ENCODE assay signal across 14 mouse cellular contexts in the genomic region with DNA sequence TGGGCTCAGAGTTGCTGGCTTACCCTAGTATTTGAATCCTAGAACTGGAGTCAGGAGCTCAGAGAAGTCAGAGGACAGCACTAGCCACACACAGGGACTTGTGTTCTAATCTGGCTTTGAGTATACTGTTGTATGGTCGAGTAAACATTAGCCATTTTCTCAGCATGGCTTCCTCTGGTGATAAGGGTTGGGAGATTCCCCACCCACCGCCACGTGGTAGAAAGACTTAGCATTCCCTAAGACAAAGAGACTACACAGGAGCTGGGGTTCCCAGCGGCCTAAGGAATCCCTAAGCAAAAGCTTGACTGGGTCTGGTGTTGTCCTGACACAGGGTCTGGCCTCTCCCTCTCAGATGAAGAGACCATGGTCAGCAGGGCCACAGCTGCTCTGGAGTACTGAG. TPM values are rescaled to one million over a fixed set of nuclear protein-coding genes. Genes with fewer than 3 reads are reported as not detected.
DNase-seq lines count a peak whose midpoint lies in the region; ATAC-seq lines count a peak whose summit lies in the region.
"Had no signal": no experiment of that assay in that cellular context is flagged by ENCODE, and none has a peak within 500 bp of the region (broad histone marks: within the 10 kb centered on the region; RNA-seq: fewer than 3 reads in every experiment).

No protein-coding gene starts in this region.

- no peaks in the 10 kb centered on the region for H3K27me3 ChIP-seq in hindbrain, embryonic 15.5 days
- H3K27me3 ChIP-seq in hindbrain, embryonic 16.5 days (replicated peaks; ENCODE audit: control insufficient read depth, insufficient read depth, low read length), result no peaks in the 10 kb centered on the region
- H3K27me3 ChIP-seq in midbrain, embryonic 10.5 days (ENCODE audit: low read depth, poor library complexity, severe bottlenecking), result no peaks in the 10 kb centered on the region
- H3K27me3 ChIP-seq in midbrain, embryonic 14.5 days (ENCODE audit: control insufficient read depth, insufficient read depth, low read length), result no peaks in the 10 kb centered on the region
- H3K27me3 ChIP-seq in intestine, embryonic 16.5 days (replicated peaks; ENCODE audit: control insufficient read depth, insufficient read depth, low read length), result no peaks in the 10 kb centered on the region
- H3K27me3 ChIP-seq in stomach, embryonic 16.5 days (ENCODE audit: control insufficient read depth, insufficient read depth, low read length), result no peaks in the 10 kb centered on the region
- H3K27me3 ChIP-seq: neural tube, embryonic 12.5 days had no signal

- no peak overlapping the region for H3K9ac ChIP-seq in hindbrain, embryonic 15.5 days
- no peak overlapping the region for H3K9ac ChIP-seq in hindbrain, embryonic 16.5 days (ENCODE audit: low read depth, low read length)
- H3K9ac ChIP-seq in midbrain, embryonic 14.5 days (replicated peaks; ENCODE audit: low read length), result no peak overlapping the region
- H3K9ac ChIP-seq in intestine, embryonic 16.5 days (ENCODE audit: low read depth, low read length), result no peak overlapping the region
- H3K9ac ChIP-seq in stomach, embryonic 16.5 days (ENCODE audit: low read length), result no peak overlapping the region
- H3K9ac ChIP-seq: neural tube, embryonic 12.5 days had no signal

- 0 out of 2 replicates have a peak overlapping the region, but pooled peaks have one; percentile 9 for H3K27ac ChIP-seq in hindbrain, embryonic 15.5 days (replicated peaks)
- no peak overlapping the region for H3K27ac ChIP-seq in hindbrain, embryonic 16.5 days (ENCODE audit: low read depth, low read length)
- peak overlapping the region; percentile 76 for H3K27ac ChIP-seq in midbrain, embryonic 10.5 days (replicated peaks)
- H3K27ac ChIP-seq in midbrain, embryonic 14.5 days (replicated peaks; ENCODE audit: low read depth, low read length), result no peak overlapping the region
- H3K27ac ChIP-seq in intestine, embryonic 16.5 days (ENCODE audit: low read length), result peak overlapping the region; percentile 29
- H3K27ac ChIP-seq in stomach, embryonic 16.5 days (ENCODE audit: low read length), result peak overlapping the region; percentile 16; the same call in 1 of the 2 replicates
- H3K27ac ChIP-seq: neural tube, embryonic 12.5 days had no signal

- no peaks in the 10 kb centered on the region for H3K9me3 ChIP-seq in hindbrain, embryonic 15.5 days
- no peaks in the 10 kb centered on the region for H3K9me3 ChIP-seq in hindbrain, embryonic 16.5 days (ENCODE audit: control insufficient read depth, low read length)
- H3K9me3 ChIP-seq in midbrain, embryonic 10.5 days (replicated peaks), result no peaks in the 10 kb centered on the region
- no peaks in the 10 kb centered on the region for H3K9me3 ChIP-seq in midbrain, embryonic 14.5 days (ENCODE audit: control insufficient read depth, low read length)
- H3K9me3 ChIP-seq in intestine, embryonic 16.5 days (ENCODE audit: control insufficient read depth, low read length), result no peaks in the 10 kb centered on the region
- H3K9me3 ChIP-seq in stomach, embryonic 16.5 days (replicated peaks; ENCODE audit: control insufficient read depth, low read length), result no peaks in the 10 kb centered on the region
- H3K9me3 ChIP-seq: megakaryocyte, embryonic 14.5 days; neural tube, embryonic 12.5 days had no signal

- 46% methylated on average over 4 of the region's 4 CpGs for WGBS in hindbrain, embryonic 15.5 days
- WGBS in hindbrain, embryonic 16.5 days, result 52% methylated on average over 4 of the region's 4 CpGs
- 52% methylated on average over 4 of the region's 4 CpGs for WGBS in midbrain, embryonic 10.5 days
- WGBS in midbrain, embryonic 14.5 days, result 51% methylated on average over 4 of the region's 4 CpGs
- 54% methylated on average over 4 of the region's 4 CpGs for WGBS in intestine, embryonic 16.5 days
- 52% methylated on average over 4 of the region's 4 CpGs for WGBS in stomach, embryonic 16.5 days

- no peak overlapping the region for H3K4me3 ChIP-seq in hindbrain, embryonic 15.5 days
- no peak overlapping the region for H3K4me3 ChIP-seq in hindbrain, embryonic 16.5 days (ENCODE audit: low read length)
- H3K4me3 ChIP-seq in midbrain, embryonic 10.5 days, result no peak overlapping the region
- no peak overlapping the region for H3K4me3 ChIP-seq in midbrain, embryonic 14.5 days (replicated peaks; ENCODE audit: low read depth, low read length)
- H3K4me3 ChIP-seq in intestine, embryonic 16.5 days (ENCODE audit: low read length), result no peak overlapping the region
- no peak overlapping the region for H3K4me3 ChIP-seq in stomach, embryonic 16.5 days (replicated peaks; ENCODE audit: low read length)
- H3K4me3 ChIP-seq: neural tube, embryonic 12.5 days had no signal

- H3K36me3 ChIP-seq in hindbrain, embryonic 15.5 days, result no peaks in the 10 kb centered on the region
- H3K36me3 ChIP-seq in hindbrain, embryonic 16.5 days (ENCODE audit: control insufficient read depth, insufficient read depth, low read length), result no peaks in the 10 kb centered on the region
- H3K36me3 ChIP-seq in midbrain, embryonic 10.5 days, result no peaks in the 10 kb centered on the region
- H3K36me3 ChIP-seq in midbrain, embryonic 14.5 days (ENCODE audit: control insufficient read depth, insufficient read depth, low read length), result no peaks in the 10 kb centered on the region
- no peaks in the 10 kb centered on the region for H3K36me3 ChIP-seq in intestine, embryonic 16.5 days (ENCODE audit: control insufficient read depth, insufficient read depth, low read length)
- no peaks in the 10 kb centered on the region for H3K36me3 ChIP-seq in stomach, embryonic 16.5 days (ENCODE audit: control insufficient read depth, insufficient read depth, low read length)
- H3K36me3 ChIP-seq: neural tube, embryonic 12.5 days had no signal

- DNase-seq in midbrain, embryonic 10.5 days (ENCODE audit: low spot score), result no peak
- DNase-seq in midbrain, embryonic 14.5 days, result no peak
- DNase-seq in T-cell, adult 2 months (ENCODE audit: low spot score), result no peak
- DNase-seq: cerebellum, adult 2 months; thymus, postnatal 14 days had no signal

- H3K4me1 ChIP-seq in hindbrain, embryonic 15.5 days (replicated peaks), result peaks cover 13% of the 10 kb centered on the region
- H3K4me1 ChIP-seq in hindbrain, embryonic 16.5 days (ENCODE audit: control insufficient read depth, insufficient read depth, low read depth, low read length), result peaks cover 9% of the 10 kb centered on the region; the same call in 1 of the 2 replicates
- peaks cover 42% of the 10 kb centered on the region for H3K4me1 ChIP-seq in midbrain, embryonic 10.5 days
- H3K4me1 ChIP-seq in midbrain, embryonic 14.5 days (ENCODE audit: control insufficient read depth, insufficient read depth, low read length), result peaks cover 2% of the 10 kb centered on the region; the same call in 1 of the 2 replicates
- peaks cover 13% of the 10 kb centered on the region for H3K4me1 ChIP-seq in intestine, embryonic 16.5 days (ENCODE audit: control insufficient read depth, insufficient read depth, low read length)
- H3K4me1 ChIP-seq in stomach, embryonic 16.5 days (ENCODE audit: control insufficient read depth, insufficient read depth, low read length), result peaks cover 26% of the 10 kb centered on the region

- no peak overlapping the region for H3K4me2 ChIP-seq in hindbrain, embryonic 15.5 days
- no peak overlapping the region for H3K4me2 ChIP-seq in hindbrain, embryonic 16.5 days (ENCODE audit: low read length)
- H3K4me2 ChIP-seq in midbrain, embryonic 14.5 days (ENCODE audit: low read length), result no peak overlapping the region
- no peak overlapping the region for H3K4me2 ChIP-seq in intestine, embryonic 16.5 days (ENCODE audit: low read depth, low read length)
- H3K4me2 ChIP-seq in stomach, embryonic 16.5 days (ENCODE audit: low read depth, low read length), result no peak overlapping the region
- H3K4me2 ChIP-seq: neural tube, embryonic 12.5 days had no signal

- no peak for ATAC-seq in hindbrain, embryonic 15.5 days (ENCODE audit: low FRiP score, low read depth)
- ATAC-seq in hindbrain, embryonic 16.5 days, result no peak
- no peak for ATAC-seq in midbrain, embryonic 14.5 days (ENCODE audit: low FRiP score, low TSS enrichment)
- no peak for ATAC-seq in intestine, embryonic 16.5 days
- no peak for ATAC-seq in stomach, embryonic 16.5 days (ENCODE audit: insufficient read depth, low FRiP score)
- ATAC-seq in megakaryocyte progenitor cell, adult 5-6 weeks (replicated peaks; ENCODE audit: poor library complexity), result no peak

RNA-seq across cellular contexts. Expression of a gene that starts 3.4 kb away (rescaled TPM):
- 70.7 and 75.3 TPM in 2 replicates for polyA plus RNA-seq in hindbrain, embryonic 15.5 days (2015; fragmentation: Nextera tagmentation; extraction: Ambion mirVana)
- polyA plus RNA-seq in hindbrain, embryonic 16.5 days (2015; fragmentation: Nextera tagmentation; extraction: Ambion mirVana), result 75.4 and 76.2 TPM in 2 replicates
- 68.5 and 85.7 TPM in 2 replicates for polyA plus RNA-seq in midbrain, embryonic 10.5 days (2016; fragmentation: Nextera tagmentation; extraction: Ambion mirVana)
- polyA plus RNA-seq in midbrain, embryonic 14.5 days (2014; fragmentation: Nextera tagmentation; extraction: Ambion mirVana), result 36.7 and 51.1 TPM in 2 replicates
- polyA plus RNA-seq in intestine, embryonic 16.5 days (2015; fragmentation: Nextera tagmentation; extraction: Ambion mirVana), result 110 and 118 TPM in 2 replicates
- polyA plus RNA-seq in stomach, embryonic 16.5 days (2015; fragmentation: Nextera tagmentation; extraction: Ambion mirVana), result 116 and 120 TPM in 2 replicates
- 29.9 and 58.3 TPM in 2 replicates for total RNA-seq in megakaryocyte progenitor cell, adult 5-6 weeks (2015)
- total RNA-seq in megakaryocyte progenitor cell, adult 5-6 weeks (2017), result 24.6 and 24.9 TPM in 2 replicates

RNA-seq across cellular contexts. Expression of a gene that starts 10.0 kb away (rescaled TPM):
- polyA plus RNA-seq in hindbrain, embryonic 15.5 days (2015; fragmentation: Nextera tagmentation; extraction: Ambion mirVana), result not detected in 2 replicates
- polyA plus RNA-seq in hindbrain, embryonic 16.5 days (2015; fragmentation: Nextera tagmentation; extraction: Ambion mirVana), result not detected in 2 replicates
- polyA plus RNA-seq in midbrain, embryonic 10.5 days (2016; fragmentation: Nextera tagmentation; extraction: Ambion mirVana), result not detected in 2 replicates
- not detected in 2 replicates for polyA plus RNA-seq in midbrain, embryonic 14.5 days (2014; fragmentation: Nextera tagmentation; extraction: Ambion mirVana)
- not detected in 2 replicates for polyA plus RNA-seq in intestine, embryonic 16.5 days (2015; fragmentation: Nextera tagmentation; extraction: Ambion mirVana)
- polyA plus RNA-seq in stomach, embryonic 16.5 days (2015; fragmentation: Nextera tagmentation; extraction: Ambion mirVana), result not detected in 2 replicates
- total RNA-seq in megakaryocyte progenitor cell, adult 5-6 weeks (2015), result not detected in 2 replicates
- not detected in 2 replicates for total RNA-seq in megakaryocyte progenitor cell, adult 5-6 weeks (2017)
- total RNA-seq: adrenal gland, adult 18-20 months; layer of hippocampus, postnatal 25 days had no signal
- polyA plus RNA-seq: cerebellum, adult 2 months; neural tube, embryonic 12.5 days had no signal

RNA-seq across cellular contexts. Expression of a gene that starts 27.8 kb away (rescaled TPM):
- 6.1 and 6.6 TPM in 2 replicates for polyA plus RNA-seq in hindbrain, embryonic 15.5 days (2015; fragmentation: Nextera tagmentation; extraction: Ambion mirVana)
- polyA plus RNA-seq in hindbrain, embryonic 16.5 days (2015; fragmentation: Nextera tagmentation; extraction: Ambion mirVana), result 6.2 and 7.2 TPM in 2 replicates
- 9.0 and 10.6 TPM in 2 replicates for polyA plus RNA-seq in midbrain, embryonic 10.5 days (2016; fragmentation: Nextera tagmentation; extraction: Ambion mirVana)
- polyA plus RNA-seq in midbrain, embryonic 14.5 days (2014; fragmentation: Nextera tagmentation; extraction: Ambion mirVana), result 1.8 and 3.8 TPM in 2 replicates
- polyA plus RNA-seq in intestine, embryonic 16.5 days (2015; fragmentation: Nextera tagmentation; extraction: Ambion mirVana), result 113 and 116 TPM in 2 replicates
- 66.8 and 72.1 TPM in 2 replicates for polyA plus RNA-seq in stomach, embryonic 16.5 days (2015; fragmentation: Nextera tagmentation; extraction: Ambion mirVana)
- 47.8 and 50.3 TPM in 2 replicates for total RNA-seq in megakaryocyte progenitor cell, adult 5-6 weeks (2015)
- 43.5 and 52.3 TPM in 2 replicates for total RNA-seq in megakaryocyte progenitor cell, adult 5-6 weeks (2017)

RNA-seq across cellular contexts. Expression of a gene that starts 51.8 kb away (rescaled TPM):
- 138 and 152 TPM in 2 replicates for polyA plus RNA-seq in hindbrain, embryonic 15.5 days (2015; fragmentation: Nextera tagmentation; extraction: Ambion mirVana)
- polyA plus RNA-seq in hindbrain, embryonic 16.5 days (2015; fragmentation: Nextera tagmentation; extraction: Ambion mirVana), result 153 and 156 TPM in 2 replicates
- 36.4 and 51.4 TPM in 2 replicates for polyA plus RNA-seq in midbrain, embryonic 10.5 days (2016; fragmentation: Nextera tagmentation; extraction: Ambion mirVana)
- 123 and 160 TPM in 2 replicates for polyA plus RNA-seq in midbrain, embryonic 14.5 days (2014; fragmentation: Nextera tagmentation; extraction: Ambion mirVana)
- 24.8 and 27.0 TPM in 2 replicates for polyA plus RNA-seq in intestine, embryonic 16.5 days (2015; fragmentation: Nextera tagmentation; extraction: Ambion mirVana)
- polyA plus RNA-seq in stomach, embryonic 16.5 days (2015; fragmentation: Nextera tagmentation; extraction: Ambion mirVana), result 23.2 and 27.3 TPM in 2 replicates
- 2.8 and 4.8 TPM in 2 replicates for total RNA-seq in megakaryocyte progenitor cell, adult 5-6 weeks (2015)
- 9.2 and 9.4 TPM in 2 replicates for total RNA-seq in megakaryocyte progenitor cell, adult 5-6 weeks (2017)

RNA-seq across cellular contexts. Expression of a gene that starts 60.0 kb away (rescaled TPM):
- polyA plus RNA-seq in hindbrain, embryonic 15.5 days (2015; fragmentation: Nextera tagmentation; extraction: Ambion mirVana), result 16.3 and 18.2 TPM in 2 replicates
- 13.3 and 15.1 TPM in 2 replicates for polyA plus RNA-seq in hindbrain, embryonic 16.5 days (2015; fragmentation: Nextera tagmentation; extraction: Ambion mirVana)
- 30.1 and 38.3 TPM in 2 replicates for polyA plus RNA-seq in midbrain, embryonic 10.5 days (2016; fragmentation: Nextera tagmentation; extraction: Ambion mirVana)
- polyA plus RNA-seq in midbrain, embryonic 14.5 days (2014; fragmentation: Nextera tagmentation; extraction: Ambion mirVana), result 22.0 and 33.9 TPM in 2 replicates
- 7.4 and 8.4 TPM in 2 replicates for polyA plus RNA-seq in intestine, embryonic 16.5 days (2015; fragmentation: Nextera tagmentation; extraction: Ambion mirVana)
- 14.1 and 15.4 TPM in 2 replicates for polyA plus RNA-seq in stomach, embryonic 16.5 days (2015; fragmentation: Nextera tagmentation; extraction: Ambion mirVana)
- 15.5 and 19.0 TPM in 2 replicates for total RNA-seq in megakaryocyte progenitor cell, adult 5-6 weeks (2015)
- total RNA-seq in megakaryocyte progenitor cell, adult 5-6 weeks (2017), result 8.8 and 9.3 TPM in 2 replicates

Comparison
In these comparisons a context has a peak if more than half of its experiments do, and no peak if none do; other contexts are left out.
1. H3K27ac ChIP-seq: peak in hindbrain, embryonic 15.5 days (single experiment), midbrain, embryonic 10.5 days (single experiment), intestine, embryonic 16.5 days (single experiment) and stomach, embryonic 16.5 days (single experiment); none in hindbrain, embryonic 16.5 days (single experiment) and midbrain, embryonic 14.5 days (single experiment).